Mouse (Mus musculus) layer of hippocampus, adult 9-11 months (tissue): ENCODE measurements around the gene Prss43.

Experiments
- DNase-seq: peaks from one replicate; pipeline ENCODE4 v3.0.0; 2022

Prss43 gene

GRCm38 (mm10) chr9:110841438-110841837 lies 14.9 kb downstream of the Prss43 start:
- DNase-seq: no peak

- DNase-seq: no peak
Observed at GRCm38 (mm10) chr9:110844206-110844605, 17.7 kb downstream of the Prss43 start, which contains the start of gene Prss46. Gene Prss46 (plus strand): TSS chr9:110844506.

- no peak for DNase-seq
Observed at GRCm38 (mm10) chr9:110849162-110849561, 22.7 kb downstream of the Prss43 start.

- DNase-seq: no peak
Observed at GRCm38 (mm10) chr9:110855903-110856302, 29.4 kb downstream of the Prss43 start.

- DNase-seq: no peak
Observed at GRCm38 (mm10) chr9:110856920-110857319, 30.4 kb downstream of the Prss43 start.

- no peak for DNase-seq
Observed at GRCm38 (mm10) chr9:110857781-110858472, 31.4 kb downstream of the Prss43 start, which contains the start of gene Prss50. Gene Prss50 (plus strand): TSS chr9:110857967.

- no peak for DNase-seq
Observed at GRCm38 (mm10) chr9:110858523-110858922, 32.0 kb downstream of the Prss43 start.

GRCm38 (mm10) chr9:110858967-110859596 lies 32.6 kb downstream of the Prss43 start:
- no peak for DNase-seq

GRCm38 (mm10) chr9:110871030-110871429 lies 44.5 kb downstream of the Prss43 start:
- no peak for DNase-seq

- peak; percentile 35 for DNase-seq
Observed at GRCm38 (mm10) chr9:110873681-110874659, 47.5 kb downstream of the Prss43 start.

- DNase-seq: no peak
Observed at GRCm38 (mm10) chr9:110874660-110875191, 48.2 kb downstream of the Prss43 start.

- DNase-seq: no peak
Observed at GRCm38 (mm10) chr9:110875288-110875695, 48.8 kb downstream of the Prss43 start.

- DNase-seq: no peak
Observed at GRCm38 (mm10) chr9:110877353-110877752, 50.9 kb downstream of the Prss43 start.

GRCm38 (mm10) chr9:110877888-110878287 lies 51.4 kb downstream of the Prss43 start:
- peak; percentile 60 for DNase-seq

- peak; percentile 57 for DNase-seq
Observed at GRCm38 (mm10) chr9:110879191-110879920, 52.9 kb downstream of the Prss43 start, which contains the start of gene Als2cl. Gene Als2cl (plus strand): TSS chr9:110879870.

- peak; percentile 45 for DNase-seq
Observed at GRCm38 (mm10) chr9:110879998-110880561, 53.6 kb downstream of the Prss43 start, which contains the start of gene Tmie. Gene Tmie (minus strand): TSS chr9:110880113.

GRCm38 (mm10) chr9:110880772-110881171 lies 54.3 kb downstream of the Prss43 start:
- DNase-seq: no peak
